Mouse (Mus musculus) olfactory bulb, adult 2 months (tissue): ENCODE measurements at regions not wholly inside any gene's neighbourhood (a gene's known extent, or its start where the extent isn't known, plus 50 kb on each side); places are given as distances from the start of the nearest gene placed in this dataset.

ENCODE experiments used
- CTCF ChIP-seq: fragments of 200-500 bp; IDR thresholded peaks from 2 replicates; pipeline ENCODE4 v1.5.1; 2012; ENCODE audit warnings: low read depth, mild to moderate bottlenecking, low read length, moderate library complexity; ENCODE audit not compliant: insufficient read depth
- POLR2A ChIP-seq: fragments of 200-500 bp; IDR thresholded peaks from 2 replicates; pipeline ENCODE4 v1.6.1; 2012; ENCODE audit warnings: mild to moderate bottlenecking, low read depth, low read length, moderate library complexity; ENCODE audit not compliant: insufficient read depth

DNA sequence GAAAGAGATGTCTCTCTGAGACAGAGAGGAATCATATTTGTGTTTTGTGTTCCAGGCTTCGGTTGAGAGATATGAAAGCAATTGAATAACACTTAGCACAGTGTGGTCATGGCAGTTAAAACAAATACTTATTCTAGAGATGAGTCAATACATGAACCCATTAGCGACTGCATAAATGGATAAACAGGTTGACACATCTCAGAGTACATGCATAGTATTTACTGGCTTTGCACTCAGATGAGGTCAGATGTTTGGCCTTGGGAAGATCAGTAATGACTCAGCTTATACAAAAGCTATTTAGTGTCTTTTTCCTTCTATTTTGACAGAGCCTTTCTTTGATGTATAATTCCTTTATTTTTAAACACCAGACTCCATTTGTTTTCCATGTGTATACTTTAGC, 579.5 kb downstream of the Zfp619 start:
- TF ChIP-seq CTCF: no peak
- TF ChIP-seq POLR2A: no peak
